Mouse (Mus musculus) heart, embryonic 10.5 days (tissue): ENCODE measurements around the gene Cldnd1. TPM values are rescaled to one million over a fixed set of nuclear protein-coding genes. Genes with fewer than 3 reads are reported as not detected.

Experiments
- microRNA-seq: library from miRNA; unstranded; fragments of <30 nt; microRNA quantifications from one replicate; pipeline ENCODE4, GENCODE M21; 2017
- polyA plus RNA-seq: library from polyadenylated mRNA; unstranded; fragments of >200 nt; fragmentation: Nextera tagmentation; extraction: Ambion mirVana; gene quantifications from 2 replicates; pipeline ENCODE4 v1.2.1, GENCODE M21; 2016

Gene Cldnd1
- polyA plus RNA-seq, 1 experiment from 2014 or later, result 106 TPM

Small RNA genes within 50 kb of the gene (microRNA-seq; reads per million reads assigned to microRNA genes)
- not detected for gene Gm27564

Other genes starting within 250 kb of the Cldnd1 start
- gene St3gal6, start 203.7 kb upstream of the Cldnd1 start, polyA plus RNA-seq, result 22.0 and 28.5 TPM in 2 replicates
- gene Gm813, start 110.9 kb upstream of the Cldnd1 start, polyA plus RNA-seq, result not detected in 2 replicates
- not detected in 2 replicates for gene E330017A01Rik, start 89.2 kb upstream of the Cldnd1 start, polyA plus RNA-seq
- gene Cpox, start 57.6 kb upstream of the Cldnd1 start, polyA plus RNA-seq, result 63.5 and 89.9 TPM in 2 replicates
- gene Gpr15, start 8.8 kb upstream of the Cldnd1 start, polyA plus RNA-seq, result not detected in 2 replicates
- gene Olfr172, start 35.3 kb downstream of the Cldnd1 start, polyA plus RNA-seq, result not detected in 2 replicates
- gene Olfr173, start 72.4 kb downstream of the Cldnd1 start, polyA plus RNA-seq, result not detected in 2 replicates
- not detected in 2 replicates for gene Olfr175-ps1, start 98.9 kb downstream of the Cldnd1 start, polyA plus RNA-seq
- gene Olfr177, start 146.9 kb downstream of the Cldnd1 start, polyA plus RNA-seq, result not detected in 2 replicates
- gene Olfr178, start 164.2 kb downstream of the Cldnd1 start, polyA plus RNA-seq, result not detected in 2 replicates
- gene Olfr181, start 200.8 kb downstream of the Cldnd1 start, polyA plus RNA-seq, result not detected in 2 replicates
- gene Olfr180, start 201.5 kb downstream of the Cldnd1 start, polyA plus RNA-seq, result not detected in 2 replicates